Mouse (Mus musculus) CH12.LX (cell line): ENCODE data around the gene Cyp3a25. TPM values are rescaled to one million over a fixed set of nuclear protein-coding genes. Genes with fewer than 3 reads are reported as not detected.
"Not testable (repeated sequence)": the region's sequence is repeated elsewhere in the genome, so short reads cannot be mapped to it uniquely, and the experiment has no call there.

Source experiments
- DNase-seq: peaks from one replicate; pipeline ENCODE4 v3.0.0-alpha.2; 2013; ENCODE audit errors: extremely low read depth
- H3K27ac ChIP-seq: 2 replicates; pipeline ENCODE4 v1.5.1; 2012; ENCODE audit warnings: low read depth, mild to moderate bottlenecking, control low read depth, moderate library complexity; ENCODE audit not compliant: insufficient read depth
- H3K27me3 ChIP-seq: replicated peaks from 2 replicates; pipeline ENCODE3; 2012; ENCODE audit warnings: inconsistent platforms
- H3K36me3 ChIP-seq, 2 experiments: replicated peaks in 1 of 2; 2 replicates each; pipeline versions ENCODE3 to v1.6.1; 2012; ENCODE audit warnings: inconsistent platforms in 1 of 2, low read length in 1 of 2, mild to moderate bottlenecking in 1 of 2, mixed read lengths in 1 of 2, moderate library complexity in 1 of 2; ENCODE audit not compliant: control insufficient read depth in 1 of 2, insufficient read depth in 1 of 2
- H3K4me1 ChIP-seq, 2 experiments: 2 replicates each; pipeline ENCODE4 v1.6.1; 2012; ENCODE audit warnings: inconsistent platforms in 1 of 2, moderate library complexity in 1 of 2; ENCODE audit not compliant: insufficient read depth in 2 of 2, control insufficient read depth in 1 of 2
- H3K4me2 ChIP-seq: 2 replicates; pipeline ENCODE4 v1.6.1; 2012; ENCODE audit warnings: low read depth, mild to moderate bottlenecking, control low read depth; ENCODE audit not compliant: poor library complexity, insufficient read depth, severe bottlenecking
- H3K4me3 ChIP-seq, 3 experiments: fragments of 150-350 bp in 1 of 3; sonication (generic) in 1 of 3; replicated peaks in 1 of 3; 2 replicates each; pipeline versions ENCODE3 to v1.5.1; 2011 to 2012; ENCODE audit warnings: low read depth in 2 of 3, low read length in 2 of 3, mild to moderate bottlenecking in 2 of 3, moderate library complexity in 2 of 3, control low read depth in 1 of 3, improper control_type of control experiment in 1 of 3, inconsistent platforms in 1 of 3, mixed read lengths in 1 of 3; ENCODE audit not compliant: poor library complexity in 1 of 3
- H3K79me2 ChIP-seq: replicated peaks from 2 replicates; pipeline ENCODE4 v1.6.1; 2012; ENCODE audit warnings: mild to moderate bottlenecking, moderate library complexity; ENCODE audit not compliant: control insufficient read depth, poor library complexity, insufficient read depth, severe bottlenecking; ENCODE audit errors: extremely low read depth
- H3K9ac ChIP-seq: 2 replicates; pipeline ENCODE4 v1.6.1; 2012; ENCODE audit warnings: low read depth, mild to moderate bottlenecking, control low read depth, moderate library complexity; ENCODE audit not compliant: insufficient read depth
- H3K9me3 ChIP-seq: replicated peaks from 2 replicates; pipeline ENCODE3; 2012; ENCODE audit warnings: low read length, inconsistent platforms, mixed read lengths
- CHD1 ChIP-seq: IDR thresholded peaks from 2 replicates; pipeline ENCODE4 v1.6.1; 2012; ENCODE audit warnings: low read depth, low read length, improper control_type of control experiment, inconsistent platforms
- CHD2 ChIP-seq: IDR thresholded peaks from 2 replicates; pipeline ENCODE4 v1.6.1; 2011; ENCODE audit warnings: low read length, improper control_type of control experiment
- CTCF ChIP-seq, 2 experiments: IDR thresholded peaks in 1 of 2; conservative IDR thresholded peaks in 1 of 2; 2 replicates each; pipeline ENCODE4 v1.5.1; 2011 to 2012; ENCODE audit warnings: low read depth in 2 of 2, low read length in 2 of 2, improper control_type of control experiment in 1 of 2, inconsistent platforms in 1 of 2, mild to moderate bottlenecking in 1 of 2, moderate library complexity in 1 of 2
- ELF1 ChIP-seq: IDR thresholded peaks from 2 replicates; pipeline ENCODE4 v1.6.1; 2014; ENCODE audit warnings: low read depth, mild to moderate bottlenecking, inconsistent platforms, low read length, improper control_type of control experiment
- ETS1 ChIP-seq: conservative IDR thresholded peaks from 2 replicates; pipeline ENCODE4 v1.6.1; 2012; ENCODE audit warnings: low read depth, mild to moderate bottlenecking, inconsistent platforms, low read length, improper control_type of control experiment, moderate library complexity
- HCFC1 ChIP-seq: IDR thresholded peaks from 2 replicates; pipeline ENCODE4 v1.6.1; 2012; ENCODE audit warnings: low read depth, mild to moderate bottlenecking, inconsistent platforms, low read length, improper control_type of control experiment
- JUND ChIP-seq: conservative IDR thresholded peaks from 2 replicates; pipeline ENCODE4 v1.6.1; 2011; ENCODE audit warnings: low read depth, low read length, improper control_type of control experiment
- MAZ ChIP-seq: IDR thresholded peaks from 2 replicates; pipeline ENCODE4 v1.6.1; 2012; ENCODE audit warnings: low read depth, mild to moderate bottlenecking, inconsistent platforms, low read length, improper control_type of control experiment, moderate library complexity
- MEF2A ChIP-seq: IDR thresholded peaks from 2 replicates; pipeline ENCODE4 v1.6.1; 2014; ENCODE audit warnings: low read depth, mild to moderate bottlenecking, inconsistent platforms, low read length, improper control_type of control experiment, borderline replicate concordance
- MXI1 ChIP-seq: IDR thresholded peaks from 2 replicates; pipeline ENCODE4 v1.6.1; 2011; ENCODE audit warnings: mild to moderate bottlenecking, low read depth, low read length, improper control_type of control experiment
- MYC ChIP-seq: IDR thresholded peaks from 2 replicates; pipeline ENCODE4 v1.6.1; 2011; ENCODE audit warnings: low read depth, mild to moderate bottlenecking, improper control_type of control experiment, low read length
- PAX5 ChIP-seq: IDR thresholded peaks from 2 replicates; pipeline ENCODE4 v1.6.1; 2012; ENCODE audit warnings: low read length, inconsistent platforms, mixed read lengths
- POLR2A ChIP-seq: IDR thresholded peaks from 2 replicates; pipeline ENCODE4 v1.6.1; 2011; ENCODE audit warnings: low read depth, mild to moderate bottlenecking, improper control_type of control experiment, low read length
- RAD21 ChIP-seq: IDR thresholded peaks from 2 replicates; pipeline ENCODE4 v1.6.1; 2011; ENCODE audit warnings: low read depth, mild to moderate bottlenecking, low read length, improper control_type of control experiment, moderate library complexity
- RCOR1 ChIP-seq: conservative IDR thresholded peaks from 2 replicates; pipeline ENCODE4 v1.6.1; 2012; ENCODE audit warnings: low read depth, mild to moderate bottlenecking, inconsistent platforms, low read length, improper control_type of control experiment
- SMC3 ChIP-seq: IDR thresholded peaks from 2 replicates; pipeline ENCODE4 v1.6.1; 2011; ENCODE audit warnings: low read depth, low read length, improper control_type of control experiment
- TCF12 ChIP-seq: IDR thresholded peaks from 2 replicates; pipeline ENCODE4 v1.6.1; 2014; ENCODE audit warnings: low read depth, mild to moderate bottlenecking, inconsistent platforms, low read length, improper control_type of control experiment
- UBTF ChIP-seq: IDR thresholded peaks from 2 replicates; pipeline ENCODE4 v1.6.1; 2012; ENCODE audit warnings: low read depth, mild to moderate bottlenecking, inconsistent platforms, low read length, improper control_type of control experiment, moderate library complexity
- USF1 ChIP-seq: IDR thresholded peaks from 2 replicates; pipeline ENCODE4 v1.6.1; 2014; ENCODE audit warnings: low read depth, mild to moderate bottlenecking, inconsistent platforms, low read length, improper control_type of control experiment
- ZMIZ1 ChIP-seq: IDR thresholded peaks from 2 replicates; pipeline ENCODE4 v1.6.1; 2012; ENCODE audit warnings: low read depth, mild to moderate bottlenecking, inconsistent platforms, low read length, improper control_type of control experiment
- ZNF384 ChIP-seq: IDR thresholded peaks from 2 replicates; pipeline ENCODE4 v1.6.1; 2012; ENCODE audit warnings: low read depth, low read length, improper control_type of control experiment, inconsistent platforms
- dilution Hi-C: fragments of 300-500 bp; cut with MboI; formaldehyde crosslinking; loops from 2 replicates; pipeline ENCODE4 v1.14.3; 2020; ENCODE audit warnings: low sequenced_read_pairs; ENCODE audit not compliant: extremely low pct_unique_long_range_greater_than_20kb, extremely low pct_ligation_motif_present
- in situ Hi-C: fragments of 300-500 bp; cut with MboI; formaldehyde crosslinking; loops from 3 replicates; pipeline ENCODE4 v1.14.3; 2019; ENCODE audit warnings: low sequenced_read_pairs, low pct_ligation_motif_present, low pct_unique_long_range_greater_than_20kb, mixed read lengths
- polyA plus RNA-seq: library from polyadenylated mRNA; unstranded; fragments of >175 nt; gene quantifications from 2 replicates; pipeline ENCODE4 v1.2.1, GENCODE M21; 2012; ENCODE audit warnings: low read depth; ENCODE audit not compliant: insufficient read length
- total RNA-seq, 2 experiments: library from RNA; depleted of rRNA; stranded (reverse); fragments of 300-350 nt in 1 of 2; fragments of >200 nt in 1 of 2; gene quantifications; 2 replicates each; pipeline ENCODE4 v1.2.3; 2012 to 2014

Cyp3a25 gene
- total RNA-seq (2012; rRNA removed) (not detected in 2 replicates), total RNA-seq (2014; rRNA removed) (not detected in 2 replicates), polyA plus RNA-seq (not detected in 2 replicates)

DNA sequence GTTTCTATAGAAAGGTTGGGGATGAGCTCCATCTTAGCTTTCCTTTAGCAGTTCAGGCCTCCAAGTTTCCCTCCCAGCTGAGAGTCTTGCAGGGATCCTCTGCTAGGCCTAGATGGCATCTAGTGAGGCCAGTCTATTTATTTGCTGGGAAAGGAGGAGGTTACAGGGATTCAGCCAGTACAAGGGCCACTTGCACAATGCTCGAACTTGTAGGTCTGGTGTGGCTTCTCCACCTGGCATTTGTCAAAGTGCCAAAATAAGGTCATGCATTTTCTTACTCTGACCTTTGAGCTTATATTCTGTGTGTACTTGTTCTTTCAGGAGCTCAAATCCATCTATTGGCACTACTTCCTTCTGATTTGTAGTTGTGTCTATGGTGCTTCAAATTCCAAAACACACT, at the start of gene Cyp3a25:
Gene Cyp3a25 (minus strand): TSS at position 110 of the 400 bp plus-strand sequence.
- H3K27me3 ChIP-seq, H3K9ac ChIP-seq, H3K4me3 ChIP-seq, in situ Hi-C loops, H3K27ac ChIP-seq, H3K36me3 ChIP-seq, H3K79me2 ChIP-seq, DNase-seq, H3K4me2 ChIP-seq, H3K4me1 ChIP-seq, H3K9me3 ChIP-seq, dilution Hi-C loops: not testable (repeated sequence)

DNA sequence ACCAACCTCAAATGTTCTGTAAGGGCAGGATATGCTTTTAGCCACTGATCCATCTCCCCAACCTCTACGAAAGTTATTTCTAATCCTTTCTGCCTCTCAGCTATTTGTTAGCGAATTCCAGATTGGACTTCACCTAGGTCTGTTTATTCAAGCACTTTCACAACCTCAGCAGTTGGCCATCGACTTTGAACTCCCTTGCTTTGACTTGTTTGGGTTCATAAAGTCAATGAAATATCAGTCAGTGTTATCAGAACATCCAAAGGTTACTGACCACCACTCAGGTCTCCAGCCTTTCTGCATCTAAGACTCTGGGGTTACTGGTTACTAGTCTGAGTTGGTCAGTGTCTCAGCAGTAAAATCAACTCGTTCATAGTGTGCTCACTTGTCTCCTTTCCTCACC, 11.7 kb upstream of the Cyp3a25 start:
- H3K79me2 ChIP-seq = no peaks in the 10 kb centered on the region
- no peaks in the 10 kb centered on the region for H3K36me3 ChIP-seq
- H3K4me3 ChIP-seq = no peak overlapping the region
- no peak overlapping the region for H3K4me2 ChIP-seq
- no peaks in the 10 kb centered on the region for H3K4me1 ChIP-seq
- TF ChIP-seq UBTF (no peak), ELF1 (no peak), ZMIZ1 (no peak), HCFC1 (no peak), CHD2 (no peak)
- dilution Hi-C loops (no loop called here), in situ Hi-C loops (no loop called here)
- no peak overlapping the region for H3K9ac ChIP-seq
- no peak for DNase-seq
- H3K9me3 ChIP-seq = no peaks in the 10 kb centered on the region
- H3K27me3 ChIP-seq = no peaks in the 10 kb centered on the region
- no peak overlapping the region for H3K27ac ChIP-seq

DNA sequence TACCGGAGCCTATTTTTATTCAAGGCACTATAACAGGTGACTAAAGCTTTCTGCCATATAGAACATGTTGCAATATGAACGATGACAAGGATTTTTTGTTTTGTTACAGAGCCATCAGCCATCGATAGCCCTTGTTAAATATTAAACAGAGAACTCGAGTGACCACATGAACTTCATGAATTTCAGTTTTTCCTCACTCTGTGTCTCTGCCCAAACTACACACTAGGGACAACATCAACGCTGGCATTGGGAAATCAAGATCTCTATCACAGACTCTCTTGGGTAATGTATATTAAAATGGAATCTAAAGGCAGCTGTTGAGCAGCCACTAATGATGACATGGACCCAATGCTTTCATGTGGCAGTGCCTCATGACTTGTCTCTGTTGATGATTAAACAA, 8.9 kb upstream of the Cyp3a25 start:
- H3K4me2 ChIP-seq = no peak overlapping the region
- H3K4me1 ChIP-seq = no peaks in the 10 kb centered on the region
- H3K36me3 ChIP-seq = no peaks in the 10 kb centered on the region
- H3K9ac ChIP-seq = no peak overlapping the region
- no peaks in the 10 kb centered on the region for H3K9me3 ChIP-seq
- in situ Hi-C loops = no loop called here
- no peaks in the 10 kb centered on the region for H3K27me3 ChIP-seq
- H3K27ac ChIP-seq = no peak overlapping the region
- no peaks in the 10 kb centered on the region for H3K79me2 ChIP-seq
- TF ChIP-seq MAZ (no peak), CHD2 (no peak), RAD21 (no peak), MXI1 (no peak), MYC (no peak), JUND (no peak), MEF2A (no peak), POLR2A (no peak), ETS1 (no peak), CTCF (conservative IDR thresholded peaks at IDR 0.05 in 1 of 2, IDR thresholded peaks at IDR 0.05 in 1 of 2; ENCODE audit: low read depth in 2 of 2, low read length in 2 of 2) (no peak), ZNF384 (no peak), TCF12 (no peak), USF1 (no peak), SMC3 (no peak), PAX5 (no peak), RCOR1 (no peak), CHD1 (no peak)
- no peak for DNase-seq
- no peak overlapping the region for H3K4me3 ChIP-seq
- dilution Hi-C loops = no loop called here
